Mouse (Mus musculus): ENCODE measurements around the gene Prickle1. TPM values are rescaled to one million over a fixed set of nuclear protein-coding genes. Genes with fewer than 3 reads are reported as not detected.

Gene Prickle1
- polyA plus RNA-seq, 1 experiment from 2014 or later = 40.6 TPM

DNA sequence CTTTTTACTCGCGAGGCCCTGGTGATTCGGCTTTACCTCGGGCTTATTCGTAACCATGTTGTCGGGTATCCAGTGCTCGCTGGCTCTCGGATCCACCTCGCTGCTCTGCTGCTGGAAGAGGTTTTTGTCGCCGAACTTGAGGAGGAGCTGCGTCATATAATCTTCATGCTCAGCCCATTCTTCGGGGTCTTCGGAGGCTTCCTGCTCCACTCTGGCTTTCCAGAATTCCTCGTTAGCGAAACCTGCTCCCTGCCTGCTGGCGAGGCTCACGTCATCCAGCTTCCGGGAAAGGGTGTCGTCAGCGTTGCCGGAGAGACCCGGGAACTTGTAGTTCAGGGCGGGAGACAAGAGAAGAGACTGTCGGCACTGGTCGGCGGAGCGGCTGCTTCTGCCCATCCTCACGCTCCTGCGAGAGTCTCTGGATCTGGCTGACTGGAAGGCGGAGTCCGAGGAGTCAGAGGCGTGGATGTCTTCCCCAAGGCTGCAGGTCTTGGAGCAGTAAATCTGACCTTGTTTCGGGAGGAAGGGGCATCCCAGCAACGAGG lies 92.4 kb downstream of the Prickle1 start:
- no peak overlapping the region for H3K4me2 ChIP-seq (ENCODE audit: low read length)
- WGBS = 91% methylated on average over 35 of the region's 35 CpGs
- H3K4me1 ChIP-seq (ENCODE audit: control insufficient read depth in 2 of 2, insufficient read depth in 2 of 2, low read length in 2 of 2) = no peaks in the 10 kb centered on the region
- H3K4me3 ChIP-seq (ENCODE audit: control insufficient read depth in 1 of 2, insufficient read depth in 1 of 2, low read depth in 1 of 2, low read length in 2 of 2) = no peak overlapping the region
- no peaks in the 10 kb centered on the region for H3K27me3 ChIP-seq (ENCODE audit: control insufficient read depth, insufficient read depth, low read length)
- no peak overlapping the region for H3K9ac ChIP-seq (ENCODE audit: low read length)
- H3K9me3 ChIP-seq (ENCODE audit: control insufficient read depth, low read length) = no peaks in the 10 kb centered on the region
- no peak for ATAC-seq (ENCODE audit: insufficient number of reproducible peaks, insufficient read depth, low FRiP score, low read depth)
- no peak overlapping the region for H3K27ac ChIP-seq (replicated peaks in 1 of 2; ENCODE audit: control insufficient read depth in 1 of 2, insufficient read depth in 1 of 2, low read depth in 2 of 2, low read length in 2 of 2)
- peaks cover 100% of the 10 kb centered on the region for H3K36me3 ChIP-seq (ENCODE audit: control insufficient read depth, insufficient read depth, low read length)

- Histone ChIP-seq H3K9me3 (ENCODE audit: control insufficient read depth, low read length) (no peaks in the 10 kb centered on the region), H3K4me3 (ENCODE audit: control insufficient read depth in 1 of 2, insufficient read depth in 1 of 2, low read depth in 1 of 2, low read length in 2 of 2) (no peak overlapping the region), H3K4me1 (ENCODE audit: control insufficient read depth in 2 of 2, insufficient read depth in 2 of 2, low read length in 2 of 2) (no peaks in the 10 kb centered on the region), H3K27me3 (ENCODE audit: control insufficient read depth, insufficient read depth, low read length) (no peaks in the 10 kb centered on the region), H3K27ac (replicated peaks in 1 of 2; ENCODE audit: control insufficient read depth in 1 of 2, insufficient read depth in 1 of 2, low read depth in 2 of 2, low read length in 2 of 2) (no peak overlapping the region), H3K4me2 (ENCODE audit: low read length) (no peak overlapping the region), H3K9ac (ENCODE audit: low read length) (no peak overlapping the region), H3K36me3 (ENCODE audit: control insufficient read depth, insufficient read depth, low read length) (peaks cover 100% of the 10 kb centered on the region)
- 91% methylated on average over 9 of the region's 9 CpGs for WGBS
- no peak for ATAC-seq (ENCODE audit: insufficient number of reproducible peaks, insufficient read depth, low FRiP score, low read depth)
These were observed 93.0 kb downstream of the Prickle1 start for GRCm38 (mm10) chr15:93502703-93503102.

DNA sequence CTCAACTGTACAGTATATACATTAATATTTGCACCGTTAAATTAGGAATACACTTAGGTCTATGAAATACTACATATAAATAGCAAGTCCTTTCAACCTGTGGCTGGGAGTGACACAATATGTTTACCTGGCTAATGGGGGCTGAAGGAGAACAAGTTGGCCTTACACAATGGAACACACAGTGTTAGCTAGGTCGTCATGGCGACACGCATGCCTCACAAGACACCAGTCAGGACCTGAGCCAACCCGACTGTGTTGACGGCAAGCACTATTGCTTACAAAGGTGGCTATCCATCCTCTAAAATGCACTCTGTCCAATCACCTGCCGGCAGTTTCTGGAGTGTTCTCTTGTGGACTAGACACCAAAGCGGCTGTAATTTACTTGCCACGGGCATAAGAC lies 95.8 kb downstream of the Prickle1 start:
- ATAC-seq (ENCODE audit: insufficient number of reproducible peaks, insufficient read depth, low FRiP score, low read depth) = no peak
- H3K27ac ChIP-seq (replicated peaks in 1 of 2; ENCODE audit: control insufficient read depth in 1 of 2, insufficient read depth in 1 of 2, low read depth in 2 of 2, low read length in 2 of 2) = no peak overlapping the region
- WGBS = 79% methylated on average over 9 of the region's 9 CpGs
- no peaks in the 10 kb centered on the region for H3K27me3 ChIP-seq (ENCODE audit: control insufficient read depth, insufficient read depth, low read length)
- H3K9ac ChIP-seq (ENCODE audit: low read length) = no peak overlapping the region
- H3K9me3 ChIP-seq (ENCODE audit: control insufficient read depth, low read length) = no peaks in the 10 kb centered on the region
- H3K4me3 ChIP-seq (ENCODE audit: control insufficient read depth in 1 of 2, insufficient read depth in 1 of 2, low read depth in 1 of 2, low read length in 2 of 2) = no peak overlapping the region
- no peak overlapping the region for H3K4me2 ChIP-seq (ENCODE audit: low read length)
- no peaks in the 10 kb centered on the region for H3K4me1 ChIP-seq (ENCODE audit: control insufficient read depth in 2 of 2, insufficient read depth in 2 of 2, low read length in 2 of 2)
- H3K36me3 ChIP-seq (ENCODE audit: control insufficient read depth, insufficient read depth, low read length) = peaks cover 74% of the 10 kb centered on the region

DNA sequence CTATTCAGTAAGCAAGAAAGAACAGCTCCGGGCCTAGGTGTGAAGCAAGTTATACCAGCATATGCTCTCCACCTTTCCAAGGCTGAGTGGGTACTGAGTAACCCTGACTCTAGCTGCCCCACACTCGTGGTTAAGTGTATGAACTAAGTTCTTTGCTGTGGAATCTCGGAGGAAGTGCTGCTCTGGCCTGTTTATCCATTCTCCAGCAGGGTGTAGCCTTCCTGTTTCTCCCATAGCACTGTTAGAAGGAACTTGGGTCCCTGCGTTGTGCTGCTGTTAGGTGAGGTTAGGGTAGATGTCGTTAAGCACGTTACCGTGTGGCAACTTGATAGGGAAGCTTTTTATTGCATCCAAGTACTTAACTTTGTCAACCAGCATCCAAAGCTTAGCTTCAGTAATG lies 101.0 kb downstream of the Prickle1 start:
- Histone ChIP-seq H3K4me2 (ENCODE audit: low read length) (no peak overlapping the region), H3K27me3 (ENCODE audit: control insufficient read depth, insufficient read depth, low read length) (no peaks in the 10 kb centered on the region), H3K9me3 (ENCODE audit: control insufficient read depth, low read length) (no peaks in the 10 kb centered on the region), H3K27ac (replicated peaks in 1 of 2; ENCODE audit: control insufficient read depth in 1 of 2, insufficient read depth in 1 of 2, low read depth in 2 of 2, low read length in 2 of 2) (no peak overlapping the region), H3K4me3 (ENCODE audit: control insufficient read depth in 1 of 2, insufficient read depth in 1 of 2, low read depth in 1 of 2, low read length in 2 of 2) (no peak overlapping the region), H3K36me3 (ENCODE audit: control insufficient read depth, insufficient read depth, low read length) (peaks cover 22% of the 10 kb centered on the region), H3K9ac (ENCODE audit: low read length) (no peak overlapping the region), H3K4me1 (ENCODE audit: control insufficient read depth in 2 of 2, insufficient read depth in 2 of 2, low read length in 2 of 2) (no peaks in the 10 kb centered on the region)
- no peak for ATAC-seq (ENCODE audit: insufficient number of reproducible peaks, insufficient read depth, low FRiP score, low read depth)
- WGBS = 72% methylated on average over 7 of the region's 7 CpGs

GRCm38 (mm10) chr15:93489597-93489996 lies 106.1 kb downstream of the Prickle1 start:
- Histone ChIP-seq H3K27me3 (ENCODE audit: control insufficient read depth, insufficient read depth, low read length) (no peaks in the 10 kb centered on the region), H3K4me3 (ENCODE audit: control insufficient read depth in 1 of 2, insufficient read depth in 1 of 2, low read depth in 1 of 2, low read length in 2 of 2) (no peak overlapping the region), H3K9me3 (ENCODE audit: control insufficient read depth, low read length) (no peaks in the 10 kb centered on the region; the same call in 1 of the 2 replicates), H3K36me3 (ENCODE audit: control insufficient read depth, insufficient read depth, low read length) (no peaks in the 10 kb centered on the region), H3K4me2 (ENCODE audit: low read length) (no peak overlapping the region), H3K27ac (replicated peaks in 1 of 2; ENCODE audit: control insufficient read depth in 1 of 2, insufficient read depth in 1 of 2, low read depth in 2 of 2, low read length in 2 of 2) (no peak overlapping the region), H3K9ac (ENCODE audit: low read length) (no peak overlapping the region), H3K4me1 (ENCODE audit: control insufficient read depth in 2 of 2, insufficient read depth in 2 of 2, low read length in 2 of 2) (no peaks in the 10 kb centered on the region)
- 87% methylated on average over 4 of the region's 4 CpGs for WGBS
- no peak for ATAC-seq (ENCODE audit: insufficient number of reproducible peaks, insufficient read depth, low FRiP score, low read depth)

DNA sequence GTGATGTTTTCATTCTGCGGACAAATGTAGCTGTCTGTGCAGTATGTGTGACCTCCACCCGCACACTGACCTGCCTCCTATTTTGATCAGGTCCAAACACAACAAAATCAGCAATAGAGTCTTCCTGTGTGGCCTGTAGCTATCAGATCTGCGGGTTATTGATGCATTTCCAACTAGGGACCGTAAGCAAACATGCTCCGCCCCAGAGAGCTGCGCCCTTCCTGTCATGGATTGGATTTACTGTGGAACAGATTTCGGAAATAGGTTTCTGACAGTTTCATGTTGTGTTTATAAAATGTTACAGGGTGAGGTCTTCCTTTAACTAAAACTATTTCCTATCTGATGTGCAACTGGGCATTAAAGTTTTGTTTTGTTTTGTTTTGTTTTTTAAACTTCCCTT lies 109.6 kb downstream of the Prickle1 start:
- Histone ChIP-seq H3K27ac (replicated peaks in 1 of 2; ENCODE audit: control insufficient read depth in 1 of 2, insufficient read depth in 1 of 2, low read depth in 2 of 2, low read length in 2 of 2) (no peak overlapping the region), H3K27me3 (ENCODE audit: control insufficient read depth, insufficient read depth, low read length) (no peaks in the 10 kb centered on the region)
- 78% methylated on average over 7 of the region's 7 CpGs for WGBS

DNA sequence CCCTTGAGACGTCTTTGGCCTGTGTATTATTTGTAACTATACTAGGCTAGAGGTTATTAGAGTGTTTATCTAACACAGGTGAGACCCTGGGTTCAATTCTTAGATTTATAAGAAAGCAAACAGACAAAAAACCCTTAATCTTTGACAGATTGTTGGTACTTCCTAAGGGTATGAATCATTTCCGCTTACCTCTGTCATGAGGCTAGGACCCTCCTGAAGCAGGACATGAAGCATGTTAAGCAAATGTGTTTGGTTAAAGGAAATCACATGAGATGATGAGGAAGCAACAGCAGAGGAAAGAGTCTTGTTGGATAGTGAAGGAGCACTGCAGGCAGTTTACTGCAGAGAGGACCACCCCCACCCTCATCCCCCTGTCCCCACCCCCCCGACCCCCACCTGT lies 110.4 kb downstream of the Prickle1 start:
- H3K27ac ChIP-seq (replicated peaks in 1 of 2; ENCODE audit: control insufficient read depth in 1 of 2, insufficient read depth in 1 of 2, low read depth in 2 of 2, low read length in 2 of 2) = no peak overlapping the region
- H3K36me3 ChIP-seq (ENCODE audit: control insufficient read depth, insufficient read depth, low read length) = no peaks in the 10 kb centered on the region
- 74% methylated on average over 3 of the region's 3 CpGs for WGBS
- H3K4me1 ChIP-seq (ENCODE audit: control insufficient read depth in 2 of 2, insufficient read depth in 2 of 2, low read length in 2 of 2) = no peaks in the 10 kb centered on the region
- H3K4me2 ChIP-seq (ENCODE audit: low read length) = no peak overlapping the region
- no peak overlapping the region for H3K4me3 ChIP-seq (ENCODE audit: control insufficient read depth in 1 of 2, insufficient read depth in 1 of 2, low read depth in 1 of 2, low read length in 2 of 2)
- ATAC-seq (ENCODE audit: insufficient number of reproducible peaks, insufficient read depth, low FRiP score, low read depth) = no peak
- no peak overlapping the region for H3K9ac ChIP-seq (ENCODE audit: low read length)
- H3K9me3 ChIP-seq (ENCODE audit: control insufficient read depth, low read length) = no peaks in the 10 kb centered on the region; the same call in 1 of the 2 replicates
- no peaks in the 10 kb centered on the region for H3K27me3 ChIP-seq (ENCODE audit: control insufficient read depth, insufficient read depth, low read length)

More for the DNA sequence above, 109.6 kb downstream of the Prickle1 start:
- Histone ChIP-seq H3K9ac (ENCODE audit: low read length) (no peak overlapping the region), H3K36me3 (ENCODE audit: control insufficient read depth, insufficient read depth, low read length) (no peaks in the 10 kb centered on the region), H3K9me3 (ENCODE audit: control insufficient read depth, low read length) (no peaks in the 10 kb centered on the region; the same call in 1 of the 2 replicates), H3K4me2 (ENCODE audit: low read length) (no peak overlapping the region), H3K4me1 (ENCODE audit: control insufficient read depth in 2 of 2, insufficient read depth in 2 of 2, low read length in 2 of 2) (no peaks in the 10 kb centered on the region), H3K4me3 (ENCODE audit: control insufficient read depth in 1 of 2, insufficient read depth in 1 of 2, low read depth in 1 of 2, low read length in 2 of 2) (no peak overlapping the region)
- ATAC-seq (ENCODE audit: insufficient number of reproducible peaks, insufficient read depth, low FRiP score, low read depth) = no peak

DNA sequence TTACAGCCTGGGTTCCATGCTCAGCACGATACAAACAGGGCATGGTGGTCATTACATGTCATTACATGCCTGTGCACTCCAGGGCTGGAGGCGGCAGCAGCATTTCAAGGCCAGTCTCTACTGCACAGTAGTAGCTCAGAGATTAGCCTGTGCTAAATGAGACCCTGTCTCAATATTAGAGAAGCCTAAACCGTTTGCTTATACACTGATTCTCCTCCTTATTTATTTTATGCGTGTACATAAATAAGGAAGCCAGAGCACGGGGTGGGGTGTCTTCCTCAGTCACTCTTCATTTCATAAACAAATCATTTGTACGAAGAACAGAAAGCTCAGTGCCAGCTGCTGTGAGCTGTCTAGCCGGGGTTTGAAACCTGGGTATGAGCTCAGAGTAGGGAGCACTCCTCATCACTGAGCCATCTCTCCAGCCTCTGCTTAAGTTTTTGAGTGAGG lies 111.4 kb downstream of the Prickle1 start:
- H3K4me3 ChIP-seq (ENCODE audit: control insufficient read depth in 1 of 2, insufficient read depth in 1 of 2, low read depth in 1 of 2, low read length in 2 of 2) = no peak overlapping the region
- no peaks in the 10 kb centered on the region; the same call in 1 of the 2 replicates for H3K9me3 ChIP-seq (ENCODE audit: control insufficient read depth, low read length)
- whole genome bisulfite sequencing = 80% methylated on average over 7 of the region's 7 CpGs
- no peaks in the 10 kb centered on the region for H3K27me3 ChIP-seq (ENCODE audit: control insufficient read depth, insufficient read depth, low read length)
- no peak overlapping the region for H3K9ac ChIP-seq (ENCODE audit: low read length)
- no peak overlapping the region for H3K27ac ChIP-seq (replicated peaks in 1 of 2; ENCODE audit: control insufficient read depth in 1 of 2, insufficient read depth in 1 of 2, low read depth in 2 of 2, low read length in 2 of 2)
- no peaks in the 10 kb centered on the region for H3K4me1 ChIP-seq (ENCODE audit: control insufficient read depth in 2 of 2, insufficient read depth in 2 of 2, low read length in 2 of 2)
- no peak overlapping the region for H3K4me2 ChIP-seq (ENCODE audit: low read length)
- H3K36me3 ChIP-seq (ENCODE audit: control insufficient read depth, insufficient read depth, low read length) = no peaks in the 10 kb centered on the region
- ATAC-seq (ENCODE audit: insufficient number of reproducible peaks, insufficient read depth, low FRiP score, low read depth) = no peak
